Mouse (Mus musculus) embryonic fibroblast, embryonic 13.5 days (primary cell): ENCODE measurements around the gene Prex1. TPM values are rescaled to one million over a fixed set of nuclear protein-coding genes. Genes with fewer than 3 reads are reported as not detected.
"Not testable (repeated sequence)": the region's sequence is repeated elsewhere in the genome, so short reads cannot be mapped to it uniquely, and the experiment has no call there.

Source experiments
- H3K27ac ChIP-seq: 2 replicates; pipeline ENCODE4 v1.5.1; 2012; ENCODE audit warnings: low read length, control low read depth, inconsistent platforms; ENCODE audit not compliant: insufficient read depth
- H3K4me1 ChIP-seq: 2 replicates; pipeline ENCODE4 v1.6.1; 2011; ENCODE audit warnings: low read length; ENCODE audit not compliant: control insufficient read depth, insufficient read depth
- H3K4me3 ChIP-seq: 2 replicates; pipeline ENCODE4 v1.5.1; 2011; ENCODE audit warnings: mild to moderate bottlenecking, control low read depth, low read length; ENCODE audit not compliant: insufficient read depth
- CTCF ChIP-seq: IDR thresholded peaks from 2 replicates; pipeline ENCODE4 v1.5.1; 2011; ENCODE audit warnings: mild to moderate bottlenecking, control low read depth, low read length, moderate library complexity, borderline replicate concordance; ENCODE audit not compliant: insufficient read depth
- POLR2A ChIP-seq: IDR thresholded peaks from 2 replicates; pipeline ENCODE4 v1.6.1; 2011; ENCODE audit warnings: low read depth, mild to moderate bottlenecking, control low read depth, low read length, moderate library complexity
- polyA plus RNA-seq: library from polyadenylated mRNA; stranded (reverse); fragments of >200 nt; gene quantifications from 2 replicates; pipeline ENCODE4 v1.2.4, GENCODE M21; 2011; ENCODE audit warnings: low read depth; ENCODE audit not compliant: missing spikeins, insufficient read length

The Prex1 gene
- polyA plus RNA-seq, 1 experiment, result 2.9 TPM

DNA sequence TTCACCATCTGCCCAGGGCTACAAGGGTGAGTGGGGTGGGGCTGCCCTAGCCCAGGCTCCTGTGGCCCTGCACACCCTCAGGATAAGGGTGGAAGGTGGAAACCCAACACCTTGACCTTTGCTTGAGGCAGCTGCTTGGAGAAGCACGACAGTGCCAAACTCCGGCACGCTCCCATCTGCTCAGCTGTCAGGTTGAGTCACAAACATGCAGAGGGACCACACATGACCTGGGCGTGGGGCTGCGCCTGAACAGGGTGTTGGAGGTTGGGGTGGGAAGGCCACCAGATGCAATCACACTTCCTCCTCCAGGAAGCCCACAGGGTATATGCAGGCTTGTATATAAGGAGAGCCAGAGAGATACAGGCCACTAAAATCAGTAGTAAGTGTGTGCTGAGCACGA is 26.8 kb upstream of the Prex1 start:
- no peak overlapping the region for H3K27ac ChIP-seq
- H3K4me3 ChIP-seq, result no peak overlapping the region
- H3K4me1 ChIP-seq, result no peaks in the 10 kb centered on the region
- TF ChIP-seq POLR2A (no peak), CTCF (no peak)

DNA sequence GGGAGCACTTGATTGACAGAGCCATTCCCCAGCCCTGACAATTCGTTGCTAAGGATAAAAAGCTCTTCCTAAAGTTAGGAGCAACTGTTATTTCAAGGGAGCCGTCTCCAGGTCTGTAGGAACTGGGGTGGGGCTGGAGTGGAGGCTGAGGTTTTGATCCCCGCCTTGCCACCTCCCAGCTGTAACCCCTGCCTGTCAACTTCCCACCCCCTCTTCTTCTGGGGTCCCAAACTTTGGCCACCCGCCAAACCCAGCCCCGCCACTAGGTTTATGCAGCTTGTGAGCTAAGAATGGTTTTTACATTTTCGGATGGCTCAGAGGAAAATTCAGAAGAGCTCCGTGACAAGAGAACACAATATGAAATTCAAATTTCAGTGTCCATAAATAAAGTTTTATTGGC is 23.7 kb upstream of the Prex1 start:
- H3K27ac ChIP-seq, result no peak overlapping the region
- H3K4me3 ChIP-seq, result no peak overlapping the region
- no peaks in the 10 kb centered on the region for H3K4me1 ChIP-seq
- no peak for TF ChIP-seq CTCF
- TF ChIP-seq POLR2A, result no peak

- Histone ChIP-seq H3K27ac (peak overlapping the region; percentile 23; the same call in 1 of the 2 replicates), H3K4me3 (peak overlapping the region; percentile 11; the same call in 1 of the 2 replicates), H3K4me1 (0 out of 2 replicates have a peak, but pooled peaks cover 2% of the 10 kb centered on the region)
- no peak for TF ChIP-seq POLR2A
- TF ChIP-seq CTCF, result no peak
These were observed 21.9 kb upstream of the Prex1 start for GRCm38 (mm10) chr2:166735469-166736001.

- no peak overlapping the region for H3K27ac ChIP-seq
- TF ChIP-seq CTCF, result no peak
- no peak for TF ChIP-seq POLR2A
- H3K4me3 ChIP-seq, result no peak overlapping the region
- H3K4me1 ChIP-seq, result 0 out of 2 replicates have a peak, but pooled peaks cover 6% of the 10 kb centered on the region
These were observed 19.2 kb upstream of the Prex1 start for GRCm38 (mm10) chr2:166732860-166733259.

GRCm38 (mm10) chr2:166732146-166732545 is 18.5 kb upstream of the Prex1 start:
- TF ChIP-seq POLR2A (no peak), CTCF (no peak)
- no peak overlapping the region for H3K27ac ChIP-seq
- H3K4me1 ChIP-seq, result 0 out of 2 replicates have a peak, but pooled peaks cover 6% of the 10 kb centered on the region
- no peak overlapping the region for H3K4me3 ChIP-seq

DNA sequence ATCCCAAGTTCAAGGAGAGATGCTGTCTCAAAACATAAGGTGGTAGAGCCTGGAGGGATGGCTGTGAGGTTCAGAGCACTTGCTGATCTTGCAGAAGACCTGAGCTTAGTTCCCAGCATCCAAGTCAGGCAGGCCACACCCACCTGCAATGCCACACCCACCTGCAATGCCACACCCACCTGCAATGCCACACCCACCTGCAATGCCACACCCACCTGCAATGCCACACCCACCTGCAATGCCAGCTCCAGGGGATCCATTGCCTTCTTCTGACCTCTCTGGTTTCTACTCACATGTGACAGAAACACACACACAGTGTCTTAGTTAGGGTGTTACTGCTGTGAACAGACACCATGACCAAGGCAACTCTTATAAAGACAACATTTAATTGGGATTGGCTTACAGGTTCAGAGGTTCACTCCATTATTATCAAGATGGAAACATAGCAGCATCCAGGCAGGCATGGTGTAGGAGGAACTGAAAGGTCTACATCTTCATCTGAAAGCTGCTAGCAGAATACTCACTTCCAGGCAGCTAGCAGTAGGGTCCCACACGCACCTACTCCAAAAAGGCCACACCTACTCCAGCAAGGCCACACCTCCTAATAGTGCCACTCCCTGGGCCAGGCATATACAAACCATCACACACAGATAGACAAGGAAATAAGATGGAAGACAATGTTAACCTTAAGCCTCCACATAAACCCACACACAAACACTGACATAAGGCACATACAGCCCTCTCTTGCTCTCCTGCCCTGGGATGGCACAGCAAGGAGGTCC is 17.7 kb upstream of the Prex1 start:
- not testable (repeated sequence) for H3K4me1 ChIP-seq, H3K4me3 ChIP-seq, H3K27ac ChIP-seq

DNA sequence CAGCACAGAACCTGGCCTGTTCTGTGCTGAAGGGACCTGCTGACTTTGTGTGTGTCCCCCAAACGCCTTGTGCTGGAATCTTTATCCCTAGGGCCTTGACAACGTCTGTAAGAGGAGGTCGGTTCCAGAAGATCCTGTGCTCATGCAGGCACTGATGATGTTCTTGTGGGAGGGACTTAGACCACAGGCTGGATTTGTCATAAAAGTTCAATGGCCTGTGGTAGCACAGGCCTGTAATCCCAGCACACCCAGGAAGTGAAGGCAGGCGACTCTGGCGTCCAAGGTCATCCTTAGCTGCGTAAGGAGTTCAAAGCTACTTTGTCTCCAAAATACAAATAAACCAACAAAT is 16.9 kb upstream of the Prex1 start:
- Histone ChIP-seq H3K4me3 (no peak overlapping the region), H3K4me1 (0 out of 2 replicates have a peak, but pooled peaks cover 6% of the 10 kb centered on the region), H3K27ac (peak overlapping the region; percentile 54)
- TF ChIP-seq CTCF (no peak), POLR2A (no peak)

DNA sequence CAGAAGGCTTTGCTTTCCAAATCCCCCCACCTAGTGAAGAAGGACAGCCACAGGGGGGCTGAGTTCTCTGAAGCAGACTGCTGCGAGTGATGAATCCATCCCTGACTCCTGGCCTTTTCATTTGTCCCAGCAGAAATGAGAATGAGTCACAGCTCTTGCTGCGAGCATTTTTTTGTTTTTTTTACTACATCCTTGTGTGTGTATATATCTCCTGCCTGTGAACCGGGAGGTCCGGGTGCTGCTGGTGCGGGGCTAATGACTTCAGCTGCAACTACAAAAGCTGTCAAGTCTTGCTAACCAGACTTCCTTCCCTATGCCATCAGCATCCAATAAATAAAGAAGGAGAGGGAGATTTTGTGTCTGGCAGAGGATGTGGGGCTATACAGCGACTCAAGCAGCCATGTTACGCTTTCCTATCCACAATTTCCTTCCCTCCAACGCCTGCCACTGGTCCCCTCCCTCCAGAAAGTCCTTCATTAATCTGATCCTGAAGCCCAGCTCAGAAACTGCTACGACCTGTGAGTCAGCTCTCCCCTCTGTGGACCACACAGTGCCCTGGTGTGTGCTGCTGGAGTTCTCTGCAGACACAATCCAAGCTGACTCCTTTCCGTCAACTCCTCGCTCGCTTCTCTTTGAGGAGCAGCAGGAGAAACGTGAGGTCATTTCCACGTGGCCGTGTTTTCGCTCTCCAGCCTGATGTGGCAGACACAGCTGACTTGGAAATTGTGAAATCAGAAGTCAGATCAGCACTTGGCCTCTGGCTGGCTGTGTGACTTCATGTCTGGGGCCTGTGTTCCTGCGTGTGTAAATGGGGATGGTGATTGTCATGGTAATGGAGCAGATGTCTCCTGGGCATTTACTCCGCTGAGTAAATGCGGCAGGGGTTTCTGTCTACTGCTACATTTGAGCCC is 16.3 kb upstream of the Prex1 start:
- Histone ChIP-seq H3K27ac (peak overlapping the region; percentile 54), H3K4me1 (0 out of 2 replicates have a peak, but pooled peaks cover 6% of the 10 kb centered on the region), H3K4me3 (no peak overlapping the region)
- no peak for TF ChIP-seq CTCF
- no peak for TF ChIP-seq POLR2A

- Histone ChIP-seq H3K27ac (no peak overlapping the region), H3K4me1 (0 out of 2 replicates have a peak, but pooled peaks cover 6% of the 10 kb centered on the region), H3K4me3 (no peak overlapping the region)
- TF ChIP-seq POLR2A, result no peak
- no peak for TF ChIP-seq CTCF
These were observed 15.4 kb upstream of the Prex1 start for GRCm38 (mm10) chr2:166729045-166729444.

GRCm38 (mm10) chr2:166728261-166728680 is 14.6 kb upstream of the Prex1 start:
- H3K27ac ChIP-seq, result no peak overlapping the region
- 0 out of 2 replicates have a peak, but pooled peaks cover 6% of the 10 kb centered on the region for H3K4me1 ChIP-seq
- TF ChIP-seq CTCF (no peak), POLR2A (no peak)
- no peak overlapping the region for H3K4me3 ChIP-seq
